Mouse (Mus musculus) MEL (cell line): ENCODE measurements around the gene Srsf10.
A peak's percentile ranks its signal among the peaks of the same experiment; 100 is the strongest.

Experiments used
- CTCF ChIP-seq, 3 experiments: IDR thresholded peaks in 2 of 3; conservative IDR thresholded peaks in 1 of 3; 2 replicates each; pipeline ENCODE4 v1.5.1; 2011 to 2012; ENCODE audit warnings: low read length in 3 of 3, low read depth in 2 of 3, mild to moderate bottlenecking in 2 of 3, improper control_type of control experiment in 1 of 3, inconsistent platforms in 1 of 3, mixed read lengths in 1 of 3, moderate library complexity in 1 of 3; ENCODE audit not compliant: control insufficient read depth in 1 of 3, insufficient read depth in 1 of 3, poor library complexity in 1 of 3, severe bottlenecking in 1 of 3
- EP300 ChIP-seq, 2 experiments: IDR thresholded peaks; 2 replicates each; pipeline ENCODE4 v1.6.1; 2011; ENCODE audit warnings: improper control_type of control experiment in 2 of 2, low read length in 2 of 2, low read depth in 1 of 2, mild to moderate bottlenecking in 1 of 2
- MAFK ChIP-seq: IDR thresholded peaks from 2 replicates; pipeline ENCODE4 v1.6.1; 2011; ENCODE audit warnings: low read depth, mild to moderate bottlenecking, low read length, improper control_type of control experiment, borderline replicate concordance
- MAZ ChIP-seq: IDR thresholded peaks from 2 replicates; pipeline ENCODE4 v1.6.1; 2012; ENCODE audit warnings: low read depth, mild to moderate bottlenecking, inconsistent platforms, low read length, improper control_type of control experiment

- TF ChIP-seq CTCF (IDR thresholded peaks at IDR 0.05 in 2 of 3, conservative IDR thresholded peaks at IDR 0.05 in 1 of 3; ENCODE audit: control insufficient read depth in 1 of 3, insufficient read depth in 1 of 3, low read depth in 2 of 3, low read length in 3 of 3, poor library complexity in 1 of 3, severe bottlenecking in 1 of 3) (peak in 1 of 3 experiments; percentile 4; a peak in 1 of 6 replicates), EP300 (IDR thresholded peaks at IDR 0.05; ENCODE audit: low read depth in 1 of 2, low read length in 2 of 2) (no peak), MAZ (no peak), MAFK (no peak)
Observed at GRCm38 (mm10) chr4:135875546-135875945, 20.0 kb downstream of the Srsf10 start.
